Mouse (Mus musculus): ENCODE data around the gene Rbm17. TPM values are rescaled to one million over a fixed set of nuclear protein-coding genes. Genes with fewer than 3 reads are reported as not detected.

The Rbm17 gene
- 66.6 and 98.9 TPM in 2 replicates for polyA plus RNA-seq (2015; fragmentation: Nextera tagmentation; extraction: Ambion mirVana)

DNA sequence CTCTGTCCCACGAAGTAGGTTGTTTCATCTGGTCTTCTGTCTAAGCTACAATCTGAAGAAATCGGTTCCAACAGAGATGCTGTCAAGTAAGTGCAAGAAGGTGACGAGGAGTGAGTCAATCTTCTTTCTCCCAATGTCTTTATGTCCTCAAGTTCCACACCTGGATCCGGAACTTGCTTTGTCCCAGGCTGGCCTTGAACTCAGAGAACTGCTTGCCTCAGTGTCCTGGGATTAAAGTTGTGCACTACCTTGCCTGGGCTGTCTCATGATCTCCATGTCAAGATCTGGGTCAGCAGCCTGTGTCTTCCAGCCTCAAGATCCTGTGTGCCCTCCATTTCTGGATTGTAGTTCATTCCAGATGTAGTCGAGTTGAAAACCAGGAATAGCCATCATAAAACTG is at the start of gene Rbm17:
TSS of gene Rbm17 (minus strand) at position 101 of the 400 bp plus-strand sequence.

GRCm38 (mm10) chr2:11642451-11642941 is 38.5 kb upstream of the Rbm17 start, which contains the start of gene Il2ra:
Gene Il2ra, plus strand, starts transcription at chr2:11642807.

DNA sequence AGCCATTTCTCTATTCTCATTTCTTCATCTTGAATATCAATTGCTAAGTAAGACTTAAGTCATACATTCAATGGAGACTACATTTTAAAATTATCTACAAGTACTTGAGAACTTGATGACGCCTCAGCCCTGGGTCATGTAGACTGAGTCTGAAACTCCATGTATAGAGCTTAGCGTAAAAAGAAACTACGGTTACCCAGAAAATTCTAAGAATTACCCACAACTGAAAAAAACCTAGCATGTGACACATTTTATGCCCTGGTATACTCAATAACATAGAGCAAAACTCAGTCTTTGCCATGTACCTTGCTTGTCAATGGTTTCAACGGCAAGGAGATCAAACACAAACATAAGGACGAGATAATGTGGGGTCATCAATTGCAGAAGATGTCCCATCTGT is 21.9 kb upstream of the Rbm17 start, which contains the start of gene Gm17490:
TSS of gene Gm17490 (minus strand) at position 375 of the 400 bp plus-strand sequence.

GRCm38 (mm10) chr2:11553471-11554400 is 50.2 kb downstream of the Rbm17 start, which contains the start of gene Pfkfb3:
Gene Pfkfb3, minus strand, starts transcription at chr2:11554077.

Other genes starting within 250 kb of the Rbm17 start
- 5.5 and 6.5 TPM in 2 replicates for gene Pfkfb3, start 50.1 kb downstream of the Rbm17 start, polyA plus RNA-seq (2015; fragmentation: Nextera tagmentation; extraction: Ambion mirVana)
- gene Gm17490, start 22.1 kb upstream of the Rbm17 start, polyA plus RNA-seq (2015; fragmentation: Nextera tagmentation; extraction: Ambion mirVana): not detected in 2 replicates
- gene Il2ra, start 38.7 kb upstream of the Rbm17 start, polyA plus RNA-seq (2015; fragmentation: Nextera tagmentation; extraction: Ambion mirVana): 0.06 TPM in 1 of 2 replicates, not detected in the other
- gene Il15ra, start 101.1 kb upstream of the Rbm17 start, polyA plus RNA-seq (2015; fragmentation: Nextera tagmentation; extraction: Ambion mirVana): 4.0 and 5.8 TPM in 2 replicates
- gene Fbh1, start 173.4 kb upstream of the Rbm17 start, polyA plus RNA-seq (2015; fragmentation: Nextera tagmentation; extraction: Ambion mirVana): 78.4 and 90.1 TPM in 2 replicates
- gene Ankrd16, start 173.7 kb upstream of the Rbm17 start, polyA plus RNA-seq (2015; fragmentation: Nextera tagmentation; extraction: Ambion mirVana): 26.0 and 29.3 TPM in 2 replicates